Mouse (Mus musculus) G1E (cell line): ENCODE measurements around the gene Carmil1.

Experiments
- CTCF ChIP-seq: IDR thresholded peaks from 2 replicates; pipeline ENCODE4 v1.5.1; 2012; ENCODE audit warnings: low read depth, low read length, inconsistent platforms, mixed read lengths
- GATA1 ChIP-seq: IDR thresholded peaks from 2 replicates; pipeline ENCODE4 v1.6.1; 2012; ENCODE audit warnings: borderline replicate concordance, low read length, inconsistent platforms, mixed read lengths
- POLR2AphosphoS5 ChIP-seq: IDR thresholded peaks from 2 replicates; pipeline ENCODE4 v1.6.1; 2012; ENCODE audit warnings: low read depth, low read length, inconsistent platforms; ENCODE audit not compliant: insufficient replicate concordance
- TAL1 ChIP-seq: conservative IDR thresholded peaks from 2 replicates; pipeline ENCODE4 v1.6.1; 2012; ENCODE audit warnings: low read depth, low read length, inconsistent platforms, mixed read lengths

- TF ChIP-seq CTCF = no peak
- no peak for TF ChIP-seq GATA1
- no peak for TF ChIP-seq POLR2AphosphoS5
- no peak for TF ChIP-seq TAL1
Measured at GRCm38 (mm10) chr13:24128731-24129130, 151.9 kb downstream of the Carmil1 start.
